Mouse (Mus musculus) embryonic facial prominence, embryonic 12.5 days (tissue): ENCODE data around the gene Stard9. TPM values are rescaled to one million over a fixed set of nuclear protein-coding genes. Genes with fewer than 3 reads are reported as not detected.

Source experiments
- ATAC-seq: fragments of 200-750 bp; cut with Nextera tagmentation; 2 replicates; pipeline ENCODE4 v1.8.0; 2017; ENCODE audit not compliant: insufficient number of reproducible peaks, insufficient read depth, low FRiP score, low TSS enrichment
- H3K27ac ChIP-seq: fragments of 300-500 bp; sonication (generic); 2 replicates; pipeline ENCODE4 v1.5.1; 2016; ENCODE audit warnings: mild to moderate bottlenecking
- H3K27me3 ChIP-seq: fragments of 300-500 bp; sonication (generic); 2 replicates; pipeline ENCODE4 v1.6.1; 2016; ENCODE audit warnings: mild to moderate bottlenecking, moderate library complexity
- H3K36me3 ChIP-seq: fragments of 300-500 bp; sonication (generic); 2 replicates; pipeline ENCODE4 v1.6.1; 2016; ENCODE audit warnings: mild to moderate bottlenecking
- H3K4me1 ChIP-seq: fragments of 300-500 bp; sonication (generic); 2 replicates; pipeline ENCODE4 v1.6.1; 2016
- H3K4me2 ChIP-seq: fragments of 300-500 bp; sonication (generic); replicated peaks from 2 replicates; pipeline ENCODE4 v1.6.1; 2016; ENCODE audit warnings: mild to moderate bottlenecking, moderate library complexity
- H3K4me3 ChIP-seq: fragments of 300-500 bp; sonication (generic); 2 replicates; pipeline ENCODE4 v1.5.1; 2016; ENCODE audit warnings: mild to moderate bottlenecking
- H3K9ac ChIP-seq: fragments of 300-500 bp; sonication (generic); 2 replicates; pipeline ENCODE4 v1.6.1; 2016; ENCODE audit warnings: mild to moderate bottlenecking, moderate library complexity
- H3K9me3 ChIP-seq: fragments of 300-500 bp; sonication (generic); 2 replicates; pipeline ENCODE4 v1.6.1; 2016; ENCODE audit warnings: mild to moderate bottlenecking, moderate library complexity
- WGBS: fragments of 180-500 bp; shearing (Covaris S2); methylation state at CpG from one replicate; pipeline ENCODE4 v1.1.7; 2016; 5-methylcytosine and 5-hydroxymethylcytosine counted together
- polyA plus RNA-seq: library from polyadenylated mRNA; unstranded; fragments of >200 nt; fragmentation: Nextera tagmentation; extraction: Ambion mirVana; gene quantifications from 2 replicates; pipeline ENCODE4 v1.2.1, GENCODE M21; 2016

The Stard9 gene
- polyA plus RNA-seq, 1 experiment from 2014 or later, result 6.3 TPM

GRCm38 (mm10) chr2:120731167-120731862 is 102.4 kb downstream of the Stard9 start:
- under 1% methylated on average over 61 of the region's 61 CpGs for WGBS
- peak overlapping the region; percentile 95 for H3K9ac ChIP-seq
- H3K9me3 ChIP-seq, result no peaks in the 10 kb centered on the region
- peak overlapping the region; percentile 95 for H3K4me2 ChIP-seq
- H3K4me3 ChIP-seq, result peak overlapping the region; percentile 96
- peaks cover 25% of the 10 kb centered on the region for H3K36me3 ChIP-seq
- H3K4me1 ChIP-seq, result peaks cover 26% of the 10 kb centered on the region
- H3K27me3 ChIP-seq, result no peaks in the 10 kb centered on the region
- peak; percentile 97 for ATAC-seq
- peak overlapping the region; percentile 90 for H3K27ac ChIP-seq

GRCm38 (mm10) chr2:120731877-120732530 is 103.1 kb downstream of the Stard9 start:
- no peaks in the 10 kb centered on the region for H3K27me3 ChIP-seq
- H3K4me3 ChIP-seq, result peak overlapping the region; percentile 96
- WGBS, result 44% methylated on average over 7 of the region's 7 CpGs
- ATAC-seq, result no peak
- H3K4me2 ChIP-seq, result peak overlapping the region; percentile 95
- peaks cover 26% of the 10 kb centered on the region for H3K4me1 ChIP-seq
- peak overlapping the region; percentile 90 for H3K27ac ChIP-seq
- peaks cover 18% of the 10 kb centered on the region for H3K36me3 ChIP-seq
- H3K9me3 ChIP-seq, result no peaks in the 10 kb centered on the region
- H3K9ac ChIP-seq, result peak overlapping the region; percentile 95; the same call in 1 of the 2 replicates

GRCm38 (mm10) chr2:120745496-120745895 is 116.6 kb downstream of the Stard9 start:
- peaks cover 44% of the 10 kb centered on the region for H3K36me3 ChIP-seq
- 85% methylated on average over 1 of the region's 1 CpGs for WGBS

GRCm38 (mm10) chr2:120748041-120748440 is 119.1 kb downstream of the Stard9 start:
- Histone ChIP-seq H3K4me1 (no peaks in the 10 kb centered on the region), H3K4me3 (no peak overlapping the region), H3K9me3 (no peaks in the 10 kb centered on the region), H3K27me3 (no peaks in the 10 kb centered on the region), H3K4me2 (no peak overlapping the region), H3K27ac (no peak overlapping the region), H3K9ac (no peak overlapping the region), H3K36me3 (peaks cover 44% of the 10 kb centered on the region)
- 95% methylated on average over 2 of the region's 2 CpGs for WGBS
- ATAC-seq, result no peak

More at GRCm38 (mm10) chr2:120745496-120745895, 116.6 kb downstream of the Stard9 start:
- no peak overlapping the region for H3K9ac ChIP-seq
- H3K27me3 ChIP-seq, result no peaks in the 10 kb centered on the region
- no peak overlapping the region for H3K4me3 ChIP-seq
- no peaks in the 10 kb centered on the region for H3K4me1 ChIP-seq
- H3K27ac ChIP-seq, result no peak overlapping the region
- H3K9me3 ChIP-seq, result no peaks in the 10 kb centered on the region
- no peak for ATAC-seq
- H3K4me2 ChIP-seq, result no peak overlapping the region

GRCm38 (mm10) chr2:120761922-120762321 is 133.0 kb downstream of the Stard9 start:
- H3K36me3 ChIP-seq, result peaks cover 5% of the 10 kb centered on the region; the same call in 1 of the 2 replicates
- no peaks in the 10 kb centered on the region for H3K4me1 ChIP-seq
- no peak overlapping the region for H3K4me3 ChIP-seq
- ATAC-seq, result no peak
- no peak overlapping the region for H3K9ac ChIP-seq
- no peaks in the 10 kb centered on the region for H3K9me3 ChIP-seq
- H3K27me3 ChIP-seq, result no peaks in the 10 kb centered on the region
- no peak overlapping the region for H3K27ac ChIP-seq
- no peak overlapping the region for H3K4me2 ChIP-seq

- 84% methylated on average over 2 of the region's 2 CpGs for WGBS
- Histone ChIP-seq H3K4me3 (no peak overlapping the region), H3K27me3 (no peaks in the 10 kb centered on the region), H3K4me1 (no peaks in the 10 kb centered on the region), H3K9me3 (no peaks in the 10 kb centered on the region), H3K27ac (no peak overlapping the region), H3K9ac (no peak overlapping the region), H3K36me3 (peaks cover 27% of the 10 kb centered on the region; the same call in 1 of the 2 replicates), H3K4me2 (no peak overlapping the region)
- ATAC-seq, result no peak
These were observed 141.5 kb downstream of the Stard9 start for GRCm38 (mm10) chr2:120770265-120770935.

Other genes with a start within 250 kb of the Stard9 start
- 8.3 and 9.0 TPM in 2 replicates for gene Ganc, start 225.2 kb upstream of the Stard9 start, polyA plus RNA-seq
- 9.0 and 9.6 TPM in 2 replicates for gene Tmem87a, start 225.0 kb upstream of the Stard9 start, polyA plus RNA-seq
- 3.8 and 7.2 TPM in 2 replicates for gene Capn3, start 173.1 kb upstream of the Stard9 start, polyA plus RNA-seq
- gene Zfp106, start 65.3 kb upstream of the Stard9 start, polyA plus RNA-seq, result 57.0 and 59.0 TPM in 2 replicates
- gene Snap23, start 61.5 kb upstream of the Stard9 start, polyA plus RNA-seq, result 56.4 and 60.7 TPM in 2 replicates
- 28.1 and 28.7 TPM in 2 replicates for gene Haus2, start 19.7 kb upstream of the Stard9 start, polyA plus RNA-seq
- 25.1 and 28.4 TPM in 2 replicates for gene Lrrc57, start 19.6 kb upstream of the Stard9 start, polyA plus RNA-seq
- gene Cdan1, start 221.0 kb downstream of the Stard9 start, polyA plus RNA-seq, result 12.1 and 12.3 TPM in 2 replicates
- gene Ttbk2, start 221.5 kb downstream of the Stard9 start, polyA plus RNA-seq, result 7.1 and 9.1 TPM in 2 replicates